ENCODE assay signal across 13 mouse cellular contexts in genomic region chr16:32076406-32076805, GRCm38 (mm10). TPM values are rescaled to one million over a fixed set of nuclear protein-coding genes. Genes with fewer than 3 reads are reported as not detected.
DNase-seq lines count a peak whose midpoint lies in the region; ATAC-seq and TF ChIP-seq lines count a peak whose summit lies in the region.
"Had no signal": no experiment of that assay in that cellular context is flagged by ENCODE, and none has a peak within 500 bp of the region (broad histone marks: within the 10 kb centered on the region; RNA-seq: fewer than 3 reads in every experiment).

No protein-coding gene starts in this region.

- no peaks in the 10 kb centered on the region for H3K9me3 ChIP-seq in midbrain, embryonic 12.5 days
- H3K9me3 ChIP-seq in midbrain, embryonic 14.5 days (ENCODE audit: control insufficient read depth, low read length), result no peaks in the 10 kb centered on the region
- H3K9me3 ChIP-seq: embryonic facial prominence, embryonic 12.5 days; neural tube, embryonic 15.5 days had no signal

- H3K4me2 ChIP-seq in midbrain, embryonic 12.5 days (replicated peaks), result peak overlapping the region; percentile 75; the same call in 1 of the 2 replicates
- H3K4me2 ChIP-seq in midbrain, embryonic 14.5 days (ENCODE audit: low read length), result no peak overlapping the region; the same call in 1 of the 2 replicates

- TF ChIP-seq POLR2A in heart, adult 2 months (IDR thresholded peaks at IDR 0.05; ENCODE audit: insufficient read depth, low read depth, low read length), result no peak

- peaks cover 6% of the 10 kb centered on the region for H3K79me2 ChIP-seq in heart, adult 2 months (replicated peaks; ENCODE audit: control insufficient read depth, insufficient read depth, low read length)

- WGBS in heart, adult 2 months, result 20% methylated on average over 3 of the region's 3 CpGs
- WGBS in midbrain, embryonic 12.5 days, result 90% methylated on average over 3 of the region's 3 CpGs
- WGBS in midbrain, embryonic 14.5 days, result 85% methylated on average over 3 of the region's 3 CpGs

- H3K9ac ChIP-seq in heart, adult 2 months (ENCODE audit: low read depth, low read length), result no peak overlapping the region
- no peak overlapping the region for H3K9ac ChIP-seq in midbrain, embryonic 12.5 days (replicated peaks)
- H3K9ac ChIP-seq in midbrain, embryonic 14.5 days (replicated peaks; ENCODE audit: low read length), result no peak overlapping the region

- DNase-seq in heart, adult 2 months, result no peak
- DNase-seq in heart, postnatal 10 days, result no peak
- peak; percentile 41 for DNase-seq in kidney, adult 9 months
- DNase-seq in kidney, postnatal 25 days, result no peak
- no peak for DNase-seq in midbrain, embryonic 14.5 days
- no peak for DNase-seq in thymus, postnatal 36 days
- DNase-seq: cerebellum, adult 8-10 months; layer of hippocampus, postnatal 36 days; right cerebral cortex, postnatal 25 days had no signal

- H3K36me3 ChIP-seq in heart, adult 2 months (ENCODE audit: control insufficient read depth, insufficient read depth, low read length), result peaks cover 20% of the 10 kb centered on the region
- H3K36me3 ChIP-seq in midbrain, embryonic 12.5 days, result 0 out of 2 replicates have a peak, but pooled peaks cover under 1% of the 10 kb centered on the region
- H3K36me3 ChIP-seq in midbrain, embryonic 14.5 days (ENCODE audit: control insufficient read depth, insufficient read depth, low read length), result no peaks in the 10 kb centered on the region
- H3K36me3 ChIP-seq: neural tube, embryonic 15.5 days had no signal

- 0 out of 2 replicates have a peak overlapping the region, but pooled peaks have one; percentile 11 for H3K4me3 ChIP-seq in heart, adult 2 months
- H3K4me3 ChIP-seq in midbrain, embryonic 12.5 days, result no peak overlapping the region
- no peak overlapping the region for H3K4me3 ChIP-seq in midbrain, embryonic 14.5 days (replicated peaks; ENCODE audit: low read depth, low read length)

- ATAC-seq in midbrain, embryonic 12.5 days (ENCODE audit: low FRiP score, low read depth), result no peak
- no peak for ATAC-seq in midbrain, embryonic 14.5 days (ENCODE audit: low FRiP score, low TSS enrichment)
- ATAC-seq: inflammation-experienced regulatory T-cells, adult 6 months had no signal

- peaks cover 15% of the 10 kb centered on the region for H3K4me1 ChIP-seq in heart, adult 2 months (ENCODE audit: control insufficient read depth, insufficient read depth, low read length)
- H3K4me1 ChIP-seq in midbrain, embryonic 12.5 days, result peaks cover 18% of the 10 kb centered on the region
- H3K4me1 ChIP-seq in midbrain, embryonic 14.5 days (ENCODE audit: control insufficient read depth, insufficient read depth, low read length), result peaks cover 20% of the 10 kb centered on the region

- intact Hi-C loops in heart, adult 2 months (cut with DNase I), result loop anchor here (5.0 kb wide), 2 partner anchors 34 to 74 kb away; partner anchors contain the start of gene Senp5
- intact Hi-C loops in heart, postnatal 10 days (cut with DNase I), result no loop called here

- no peaks in the 10 kb centered on the region for H3K27me3 ChIP-seq in heart, adult 2 months (ENCODE audit: control insufficient read depth, insufficient read depth, low read length)
- H3K27me3 ChIP-seq in midbrain, embryonic 12.5 days, result no peaks in the 10 kb centered on the region
- no peaks in the 10 kb centered on the region for H3K27me3 ChIP-seq in midbrain, embryonic 14.5 days (ENCODE audit: control insufficient read depth, insufficient read depth, low read length)
- H3K27me3 ChIP-seq: embryonic facial prominence, embryonic 12.5 days; neural tube, embryonic 15.5 days had no signal

- no peak for TF ChIP-seq EP300 in heart, adult 2 months (IDR thresholded peaks at IDR 0.05; ENCODE audit: insufficient read depth, low read depth, low read length)

- H3K27ac ChIP-seq in heart, adult 2 months, result no peak overlapping the region
- H3K27ac ChIP-seq in midbrain, embryonic 12.5 days (replicated peaks), result no peak overlapping the region
- no peak overlapping the region for H3K27ac ChIP-seq in midbrain, embryonic 14.5 days (replicated peaks; ENCODE audit: low read depth, low read length)
- H3K27ac ChIP-seq: embryonic facial prominence, embryonic 12.5 days; neural tube, embryonic 15.5 days had no signal

- TF ChIP-seq CTCF in heart, adult 2 months (IDR thresholded peaks at IDR 0.05), result no peak

RNA-seq across cellular contexts. Expression of gene Pak2, which starts 2.7 kb away (rescaled TPM):
- 10 to 100 TPM; 26.3 to 27.3 TPM for total RNA-seq in heart, adult 2 months (2021)
- 9.6 and 15.3 TPM in 2 replicates for polyA plus RNA-seq in heart, adult 2 months (2012; rRNA removed)
- total RNA-seq in heart, postnatal 10 days (2021), result 10 to 100 TPM; 42.4 to 42.5 TPM
- polyA plus RNA-seq in midbrain, embryonic 12.5 days (2016; fragmentation: Nextera tagmentation; extraction: Ambion mirVana), result 52.2 and 56.2 TPM in 2 replicates
- 38.7 and 47.2 TPM in 2 replicates for polyA plus RNA-seq in midbrain, embryonic 14.5 days (2014; fragmentation: Nextera tagmentation; extraction: Ambion mirVana)

RNA-seq across cellular contexts. Expression of gene Pigx, which starts 23.1 kb away (rescaled TPM):
- 10 to 100 TPM; 21.0 to 21.2 TPM for total RNA-seq in heart, adult 2 months (2021)
- polyA plus RNA-seq in heart, adult 2 months (2012; rRNA removed), result 12.4 and 23.2 TPM in 2 replicates
- total RNA-seq in heart, postnatal 10 days (2021), result 10 to 100 TPM; 23.9 to 26.6 TPM
- 133 and 137 TPM in 2 replicates for polyA plus RNA-seq in midbrain, embryonic 12.5 days (2016; fragmentation: Nextera tagmentation; extraction: Ambion mirVana)
- polyA plus RNA-seq in midbrain, embryonic 14.5 days (2014; fragmentation: Nextera tagmentation; extraction: Ambion mirVana), result 119 and 125 TPM in 2 replicates

RNA-seq across cellular contexts. Expression of gene Cep19, which starts 23.2 kb away (rescaled TPM):
- total RNA-seq in heart, adult 2 months (2021), result 1 to 10 TPM; 8.6 to 9.8 TPM
- polyA plus RNA-seq in heart, adult 2 months (2012; rRNA removed), result 8.8 and 9.7 TPM in 2 replicates
- 10 to 100 TPM in 1 of 2 experiments, 1 to 10 TPM in 1; 9.6 to 10.6 TPM for total RNA-seq in heart, postnatal 10 days (2021)
- polyA plus RNA-seq in midbrain, embryonic 12.5 days (2016; fragmentation: Nextera tagmentation; extraction: Ambion mirVana), result 42.0 and 42.9 TPM in 2 replicates
- polyA plus RNA-seq in midbrain, embryonic 14.5 days (2014; fragmentation: Nextera tagmentation; extraction: Ambion mirVana), result 47.5 and 50.9 TPM in 2 replicates
